24 mouse cellular contexts compared by ENCODE assay signal in genomic region chr13:55732121-55732520, GRCm38 (mm10). TPM values are rescaled to one million over a fixed set of nuclear protein-coding genes. Genes with fewer than 3 reads are reported as not detected.
A peak's percentile ranks its signal among the peaks of the same experiment; 100 is the strongest.
DNase-seq lines count a peak whose midpoint lies in the region; ATAC-seq lines count a peak whose summit lies in the region.
"Had no signal": no experiment of that assay in that cellular context is flagged by ENCODE, and none has a peak within 500 bp of the region (broad histone marks: within the 10 kb centered on the region; RNA-seq: fewer than 3 reads in every experiment).

No protein-coding gene starts in this region.

- H3K9me3 ChIP-seq in liver, embryonic 11.5 days (ENCODE audit: control insufficient read depth, low read length) = no peaks in the 10 kb centered on the region
- H3K9me3 ChIP-seq in forebrain, embryonic 15.5 days = no peaks in the 10 kb centered on the region
- H3K9me3 ChIP-seq: embryonic facial prominence, embryonic 13.5 days; heart, embryonic 15.5 days; limb, embryonic 13.5 days had no signal

- H3K9ac ChIP-seq in liver, embryonic 11.5 days (ENCODE audit: low read depth, low read length) = no peak overlapping the region
- no peak overlapping the region for H3K9ac ChIP-seq in forebrain, embryonic 15.5 days (replicated peaks)
- H3K9ac ChIP-seq: embryonic facial prominence, embryonic 13.5 days; heart, embryonic 15.5 days; limb, embryonic 13.5 days; lung, embryonic 14.5 days had no signal

- no peak overlapping the region for H3K27ac ChIP-seq in liver, embryonic 11.5 days (ENCODE audit: low read depth, low read length)
- H3K27ac ChIP-seq in forebrain, embryonic 15.5 days (replicated peaks) = no peak overlapping the region
- H3K27ac ChIP-seq: embryonic facial prominence, embryonic 13.5 days; heart, embryonic 15.5 days; limb, embryonic 13.5 days; macrophage had no signal

- no peaks in the 10 kb centered on the region for H3K4me1 ChIP-seq in liver, embryonic 11.5 days (replicated peaks; ENCODE audit: control insufficient read depth, insufficient read depth, low read length)
- H3K4me1 ChIP-seq in forebrain, embryonic 15.5 days = peaks cover 3% of the 10 kb centered on the region; the same call in 1 of the 2 replicates
- H3K4me1 ChIP-seq: heart, embryonic 15.5 days had no signal

- peak; percentile 39 for DNase-seq in A20 (ENCODE audit: low read depth, low spot score)
- peak; percentile 21 for DNase-seq in R1 (ENCODE audit: low read depth, low spot score)
- DNase-seq in liver, embryonic 11.5 days (ENCODE audit: low spot score) = no peak
- DNase-seq in adrenal gland, adult (ENCODE audit: inconsistent age in 2 of 2, low spot score in 1 of 2) = no peak
- DNase-seq in layer of hippocampus, adult 11-12 months (ENCODE audit: low spot score) = no peak
- DNase-seq: cerebellum, adult 9-10 months; gastrocnemius, postnatal 25 days; kidney, adult 9 months; kidney, postnatal 25 days; lung, embryonic 14.5 days; midbrain, embryonic 14.5 days; spleen, adult 18-20 months; thymus, postnatal 4 days had no signal

- no peak overlapping the region for H3K4me3 ChIP-seq in liver, embryonic 11.5 days (ENCODE audit: low read depth, low read length)
- H3K4me3 ChIP-seq in forebrain, embryonic 15.5 days = no peak overlapping the region
- H3K4me3 ChIP-seq: embryonic facial prominence, embryonic 13.5 days; heart, embryonic 15.5 days; limb, embryonic 13.5 days; myocyte had no signal

- no peaks in the 10 kb centered on the region for H3K27me3 ChIP-seq in liver, embryonic 11.5 days (replicated peaks; ENCODE audit: control insufficient read depth, insufficient read depth, low read length)
- no peaks in the 10 kb centered on the region for H3K27me3 ChIP-seq in forebrain, embryonic 15.5 days
- H3K27me3 ChIP-seq: embryonic facial prominence, embryonic 13.5 days; heart, embryonic 15.5 days; limb, embryonic 13.5 days had no signal

- no peak overlapping the region for H3K4me2 ChIP-seq in liver, embryonic 11.5 days
- H3K4me2 ChIP-seq in forebrain, embryonic 15.5 days (replicated peaks) = no peak overlapping the region
- H3K4me2 ChIP-seq: embryonic facial prominence, embryonic 13.5 days; heart, embryonic 15.5 days; limb, embryonic 13.5 days; lung, embryonic 14.5 days had no signal

- H3K36me3 ChIP-seq in liver, embryonic 11.5 days (ENCODE audit: control insufficient read depth, insufficient read depth, low read length) = no peaks in the 10 kb centered on the region
- no peaks in the 10 kb centered on the region for H3K36me3 ChIP-seq in forebrain, embryonic 15.5 days
- H3K36me3 ChIP-seq: embryonic facial prominence, embryonic 13.5 days; heart, embryonic 15.5 days; limb, embryonic 13.5 days had no signal

- 59% methylated on average over 2 of the region's 2 CpGs for WGBS in liver, embryonic 11.5 days
- 86% methylated on average over 2 of the region's 2 CpGs for WGBS in forebrain, embryonic 15.5 days

- ATAC-seq in liver, embryonic 11.5 days (replicated peaks; ENCODE audit: low FRiP score) = peak; percentile 47
- ATAC-seq in megakaryocyte-erythroid progenitor cell, adult 5-6 weeks (replicated peaks; ENCODE audit: low FRiP score, low TSS enrichment, poor library complexity, severe bottlenecking) = peak; percentile 78
- no peak for ATAC-seq in forebrain, embryonic 15.5 days (replicated peaks)
- ATAC-seq: forebrain, embryonic 14.5 days had no signal

RNA-seq across cellular contexts. Expression of gene Pcbd2, which starts 5.0 kb away (rescaled TPM):
- polyA plus RNA-seq in liver, embryonic 11.5 days (2014; fragmentation: Nextera tagmentation; extraction: Ambion mirVana) = 56.3 and 60.3 TPM in 2 replicates
- total RNA-seq in megakaryocyte-erythroid progenitor cell, adult 5-6 weeks (2014; fragmentation: Nextera tagmentation) = 25.5 and 33.1 TPM in 2 replicates
- total RNA-seq in megakaryocyte-erythroid progenitor cell, adult 5-6 weeks (2017) = 12.9 and 23.9 TPM in 2 replicates
- 18.4 and 21.0 TPM in 2 replicates for polyA plus RNA-seq in forebrain, embryonic 15.5 days (2015; fragmentation: Nextera tagmentation; extraction: Ambion mirVana)

RNA-seq across cellular contexts. Expression of gene Txndc15, which starts 17.7 kb away (rescaled TPM):
- 49.9 and 50.2 TPM in 2 replicates for polyA plus RNA-seq in liver, embryonic 11.5 days (2014; fragmentation: Nextera tagmentation; extraction: Ambion mirVana)
- total RNA-seq in megakaryocyte-erythroid progenitor cell, adult 5-6 weeks (2014; fragmentation: Nextera tagmentation) = 17.1 and 33.5 TPM in 2 replicates
- 26.1 and 35.2 TPM in 2 replicates for total RNA-seq in megakaryocyte-erythroid progenitor cell, adult 5-6 weeks (2017)
- 119 and 121 TPM in 2 replicates for polyA plus RNA-seq in forebrain, embryonic 15.5 days (2015; fragmentation: Nextera tagmentation; extraction: Ambion mirVana)

RNA-seq across cellular contexts. Expression of gene B230219D22Rik, which starts 39.2 kb away (rescaled TPM):
- polyA plus RNA-seq in liver, embryonic 11.5 days (2014; fragmentation: Nextera tagmentation; extraction: Ambion mirVana) = 39.3 and 42.8 TPM in 2 replicates
- total RNA-seq in megakaryocyte-erythroid progenitor cell, adult 5-6 weeks (2014; fragmentation: Nextera tagmentation) = 37.2 and 38.5 TPM in 2 replicates
- total RNA-seq in megakaryocyte-erythroid progenitor cell, adult 5-6 weeks (2017) = 25.8 and 36.3 TPM in 2 replicates
- 70.6 and 70.8 TPM in 2 replicates for polyA plus RNA-seq in forebrain, embryonic 15.5 days (2015; fragmentation: Nextera tagmentation; extraction: Ambion mirVana)

RNA-seq across cellular contexts. Expression of gene Catsper3, which starts 52.2 kb away (rescaled TPM):
- polyA plus RNA-seq in liver, embryonic 11.5 days (2014; fragmentation: Nextera tagmentation; extraction: Ambion mirVana) = not detected in 2 replicates
- not detected in 2 replicates for total RNA-seq in megakaryocyte-erythroid progenitor cell, adult 5-6 weeks (2014; fragmentation: Nextera tagmentation)
- total RNA-seq in megakaryocyte-erythroid progenitor cell, adult 5-6 weeks (2017) = not detected in 2 replicates
- not detected in 2 replicates for polyA plus RNA-seq in forebrain, embryonic 15.5 days (2015; fragmentation: Nextera tagmentation; extraction: Ambion mirVana)
- total RNA-seq: adrenal gland, adult 18-20 months; ES-E14; gastrocnemius, postnatal 25 days had no signal
- polyA plus RNA-seq: embryonic facial prominence, embryonic 13.5 days; forebrain, embryonic 14.5 days; heart, embryonic 15.5 days; limb, embryonic 13.5 days; macrophage; midbrain, embryonic 14.5 days; neural tube, embryonic 14.5 days had no signal

Comparison
In these comparisons a context has a peak if more than half of its experiments do, and no peak if none do; other contexts are left out.
1. DNase-seq: peak in A20 (single experiment) and R1 (single experiment); none in liver, embryonic 11.5 days (single experiment), adrenal gland, adult (0 of 2) and layer of hippocampus, adult 11-12 months (single experiment).